Mouse (Mus musculus): ENCODE data around the gene Cst3. TPM values are rescaled to one million over a fixed set of nuclear protein-coding genes. Genes with fewer than 3 reads are reported as not detected.

The Cst3 gene
- total RNA-seq, 2 experiments from 2014 or later = 1,154 to 1,418 TPM

DNA sequence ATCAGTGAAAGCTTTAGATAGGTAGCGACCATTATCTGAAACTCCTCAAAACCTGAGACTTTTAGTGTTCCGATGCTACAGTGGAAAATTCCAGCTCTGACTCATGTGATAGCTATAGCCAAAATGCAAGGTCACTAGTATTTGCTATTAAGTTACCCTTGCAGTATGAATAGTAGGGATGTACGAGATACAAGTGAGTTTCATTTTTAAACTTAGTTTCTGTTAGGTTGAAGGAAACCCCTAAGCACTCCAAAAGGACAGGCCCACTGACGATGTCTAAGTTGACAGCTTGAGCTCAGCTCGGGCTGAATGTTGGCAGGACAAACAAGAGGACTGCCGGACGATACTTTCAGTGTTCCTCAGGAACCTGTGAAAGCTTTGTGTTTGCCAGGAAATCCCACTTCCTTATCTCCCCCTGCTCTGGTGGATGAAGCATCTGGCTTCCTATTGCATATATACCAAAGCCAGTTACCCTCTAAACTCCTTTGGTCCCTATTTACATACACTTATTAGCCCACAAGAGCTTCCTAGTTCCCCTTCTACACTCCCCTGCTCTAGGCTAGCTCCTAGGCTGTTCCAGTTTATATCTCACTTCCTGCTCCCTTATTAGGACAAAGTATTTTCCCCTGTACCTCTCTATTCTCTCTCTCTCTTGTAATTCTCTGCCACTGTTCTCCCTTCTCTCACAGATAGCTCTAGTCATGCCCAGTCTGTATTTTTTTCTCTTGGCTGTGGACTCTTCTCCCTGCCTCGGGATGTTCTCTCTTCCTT, 18.7 kb downstream of the Cst3 start:
- peak; percentile 92 for ATAC-seq (ENCODE audit: poor library complexity, severe bottlenecking)

DNA sequence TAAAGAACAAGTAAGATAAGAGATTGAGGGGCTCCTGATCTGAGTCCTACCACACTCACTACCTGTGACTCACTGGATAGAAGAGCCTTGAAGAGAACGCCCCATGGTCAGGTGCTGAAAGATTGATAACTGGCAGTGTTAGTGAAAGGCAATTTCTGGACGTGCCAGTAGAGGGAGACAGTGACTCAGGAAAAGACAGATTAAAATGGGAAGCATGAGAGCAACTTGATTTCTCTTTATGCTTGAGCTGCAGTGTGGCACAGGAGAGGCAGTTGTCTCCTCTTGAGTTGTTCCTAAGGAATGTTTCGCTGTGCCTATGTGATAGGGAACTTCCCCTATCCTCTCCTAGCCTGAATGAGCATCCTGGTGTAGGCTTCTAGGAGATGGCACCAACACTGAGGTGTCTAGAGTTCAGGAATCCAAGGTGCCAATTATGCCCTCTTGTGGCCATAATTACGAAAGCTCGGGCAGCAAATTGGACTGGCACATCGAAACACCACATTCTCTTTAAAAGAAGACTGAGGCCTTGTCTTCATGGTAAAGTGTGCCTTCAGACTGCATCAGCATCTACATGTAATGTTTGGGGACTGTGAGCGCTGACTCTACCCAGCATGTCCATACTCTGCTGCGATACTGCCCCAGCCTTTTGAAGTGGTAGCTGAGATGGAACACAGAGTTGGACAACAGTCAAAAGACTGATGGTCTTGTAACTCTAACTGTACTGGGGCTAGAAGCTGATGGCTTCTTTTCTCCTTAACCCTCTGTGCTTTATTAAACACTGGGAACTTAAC, 24.2 kb downstream of the Cst3 start:
- ATAC-seq (ENCODE audit: poor library complexity, severe bottlenecking) = peak; percentile 93

DNA sequence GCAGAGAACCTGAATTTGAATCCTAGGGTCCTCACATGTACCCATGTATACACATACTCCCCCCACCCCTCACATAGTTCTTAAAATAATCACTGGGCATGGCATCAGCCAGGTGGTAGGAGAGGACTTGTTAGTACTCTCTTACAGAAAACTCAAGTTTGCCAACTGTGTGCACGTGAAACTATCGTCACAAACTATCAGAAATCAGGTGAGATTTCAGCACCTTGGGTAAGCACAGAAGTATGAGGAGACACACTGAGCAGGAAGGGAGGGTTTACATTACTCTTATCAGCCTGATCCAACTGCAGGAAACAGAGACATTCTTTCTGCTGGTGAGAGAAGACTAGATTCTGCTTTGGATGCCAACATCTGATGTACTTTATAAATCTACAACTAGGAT, 36.3 kb downstream of the Cst3 start:
- no peak for ATAC-seq (ENCODE audit: poor library complexity, severe bottlenecking)

DNA sequence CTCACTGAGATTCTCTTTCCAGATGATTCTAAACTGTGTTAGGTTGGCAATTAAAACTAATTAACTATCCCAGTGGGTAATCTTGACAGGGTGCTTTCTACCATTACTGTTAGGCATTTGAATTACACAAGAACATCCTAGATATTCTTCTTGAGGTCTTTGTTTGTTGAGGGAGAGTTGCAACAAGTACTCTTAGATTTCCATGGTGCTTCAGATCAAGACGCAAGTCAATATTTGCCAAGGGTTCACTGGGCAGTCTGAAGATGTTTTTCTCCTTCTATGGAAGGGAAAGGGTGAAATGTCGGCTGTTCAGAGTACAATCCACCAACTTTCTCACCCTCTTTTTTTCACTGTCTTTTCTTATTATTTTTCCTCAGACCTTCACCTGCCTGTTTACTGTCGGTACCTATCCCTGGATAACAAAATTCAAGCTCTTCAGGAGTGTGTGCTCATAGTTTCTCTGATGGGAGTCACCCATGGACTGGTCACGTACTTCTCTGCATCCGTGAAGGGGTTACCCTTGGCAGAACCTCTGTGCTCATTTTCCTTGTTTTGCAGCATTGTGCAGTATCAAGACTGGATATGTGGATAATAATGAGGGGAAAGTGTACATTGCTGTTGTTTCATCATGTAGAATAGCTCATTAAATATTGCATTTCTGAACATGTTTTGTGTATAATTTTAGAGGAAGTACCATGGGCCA, 37.3 kb downstream of the Cst3 start:
- ATAC-seq (ENCODE audit: poor library complexity, severe bottlenecking) = no peak

DNA sequence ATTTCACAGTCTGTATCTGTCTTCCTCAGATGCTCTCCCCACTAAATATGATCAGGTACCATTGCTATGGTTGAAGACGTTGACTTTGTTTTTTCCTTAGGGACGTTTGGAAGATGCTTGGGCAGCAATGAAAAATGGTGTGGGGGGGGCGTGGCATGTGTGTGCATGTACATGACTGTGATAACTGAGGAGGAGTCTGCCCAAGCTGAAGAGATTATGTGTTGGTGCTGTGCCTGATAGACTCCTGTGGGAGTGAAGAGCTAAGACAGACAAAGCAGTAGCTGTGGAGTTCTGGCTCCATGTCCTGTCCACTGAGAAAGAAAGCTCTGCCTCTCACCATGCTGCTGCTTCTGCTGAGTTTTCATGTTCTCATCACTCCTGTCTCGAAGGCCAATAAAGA, 40.6 kb downstream of the Cst3 start, which contains the start of gene Cst9:
Gene Cst9, plus strand, starts transcription at position 236 of the 400 bp plus-strand sequence.
- no peak for ATAC-seq (ENCODE audit: poor library complexity, severe bottlenecking)

DNA sequence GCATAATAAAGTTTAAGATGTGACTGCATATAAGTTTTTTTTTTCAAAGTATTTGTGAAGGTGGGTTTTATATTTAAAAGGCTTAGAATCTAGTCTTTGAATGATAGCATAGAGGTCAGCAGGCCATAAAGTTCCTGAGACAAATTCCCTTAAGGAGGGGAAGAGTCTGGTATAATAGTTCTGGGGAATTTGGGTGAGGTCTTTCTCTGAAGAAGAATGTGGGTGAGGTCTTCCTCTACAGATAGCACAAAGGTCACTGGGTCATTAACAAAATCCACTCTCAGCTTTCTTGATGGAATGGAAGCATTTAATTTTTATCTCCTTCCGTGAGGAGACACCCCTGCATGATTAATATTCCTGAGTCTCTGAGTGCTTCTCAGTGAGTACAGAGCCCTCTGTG, 49.5 kb downstream of the Cst3 start:
- no peak for ATAC-seq (ENCODE audit: poor library complexity, severe bottlenecking)

Other genes with a start within 250 kb of the Cst3 start
- 66.4 and 80.3 TPM in 2 replicates for gene Nxt1, start 203.1 kb downstream of the Cst3 start, total RNA-seq (2015)
- 26.9 and 39.4 TPM in 2 replicates for gene Nxt1, start 203.1 kb downstream of the Cst3 start, total RNA-seq (2017)
- 10.7 and 14.5 TPM in 2 replicates for gene Gzf1, start 194.7 kb downstream of the Cst3 start, total RNA-seq (2015)
- 14.4 and 15.0 TPM in 2 replicates for gene Gzf1, start 194.7 kb downstream of the Cst3 start, total RNA-seq (2017)
- gene Napb, start 143.2 kb downstream of the Cst3 start, total RNA-seq (2015) = 0.36 and 0.57 TPM in 2 replicates
- gene Napb, start 143.2 kb downstream of the Cst3 start, total RNA-seq (2017) = 0.29 and 0.53 TPM in 2 replicates
- not detected in 2 replicates for gene Cstl1, start 125.3 kb downstream of the Cst3 start, total RNA-seq (2015)
- gene Cstl1, start 125.3 kb downstream of the Cst3 start, total RNA-seq (2017) = not detected in 2 replicates
- not detected in 2 replicates for gene Cst11, start 104.2 kb downstream of the Cst3 start, total RNA-seq (2015)
- gene Cst11, start 104.2 kb downstream of the Cst3 start, total RNA-seq (2017) = not detected in 2 replicates
- not detected in 2 replicates for gene 8030411F24Rik, start 93.7 kb downstream of the Cst3 start, total RNA-seq (2015)
- not detected in 2 replicates for gene 8030411F24Rik, start 93.7 kb downstream of the Cst3 start, total RNA-seq (2017)
- not detected in 2 replicates for gene Cst12, start 86.3 kb downstream of the Cst3 start, total RNA-seq (2015)
- not detected in 2 replicates for gene Cst12, start 86.3 kb downstream of the Cst3 start, total RNA-seq (2017)
- not detected in 2 replicates for gene Cst8, start 76.9 kb downstream of the Cst3 start, total RNA-seq (2015)
- gene Cst8, start 76.9 kb downstream of the Cst3 start, total RNA-seq (2017) = not detected in 2 replicates
- not detected in 2 replicates for gene Cst13, start 55.6 kb downstream of the Cst3 start, total RNA-seq (2015)
- not detected in 2 replicates for gene Cst13, start 55.6 kb downstream of the Cst3 start, total RNA-seq (2017)
- not detected in 2 replicates for gene Cst9, start 40.5 kb downstream of the Cst3 start, total RNA-seq (2015)
- gene Cst9, start 40.5 kb downstream of the Cst3 start, total RNA-seq (2017) = not detected in 2 replicates
- gene 9230104L09Rik, start 10.7 kb downstream of the Cst3 start, total RNA-seq (2015) = not detected in 2 replicates
- gene 9230104L09Rik, start 10.7 kb downstream of the Cst3 start, total RNA-seq (2017) = not detected in 2 replicates
- gene Gm1330, start 127.6 kb upstream of the Cst3 start, total RNA-seq (2015) = not detected in 2 replicates
- not detected in 2 replicates for gene Gm1330, start 127.6 kb upstream of the Cst3 start, total RNA-seq (2017)
- not detected in 2 replicates for gene Gm10750, start 141.5 kb upstream of the Cst3 start, total RNA-seq (2015)
- not detected in 2 replicates for gene Gm10750, start 141.5 kb upstream of the Cst3 start, total RNA-seq (2017)

All from megakaryocyte, adult 5-6 weeks (primary cell).